23 mouse cellular contexts compared by ENCODE assay signal in the genomic region with DNA sequence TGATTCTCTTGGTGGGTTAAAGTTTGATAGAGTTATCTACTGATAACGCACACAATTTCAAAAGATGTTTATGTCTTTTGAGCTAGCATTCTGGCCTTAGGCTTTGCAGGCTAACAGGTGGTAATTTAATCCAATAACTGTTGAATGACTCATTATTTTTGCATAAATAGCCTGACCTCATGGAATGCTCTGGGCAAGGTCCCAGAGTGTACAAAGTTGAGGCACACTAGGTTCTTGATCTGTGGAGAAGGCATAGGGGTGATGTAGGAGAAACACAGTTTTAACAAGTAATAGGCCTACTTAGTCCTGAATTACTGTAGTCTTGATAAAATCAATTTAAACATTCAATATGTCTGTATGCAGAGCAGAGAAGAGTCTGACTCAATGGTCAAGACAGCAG. TPM values are rescaled to one million over a fixed set of nuclear protein-coding genes. Genes with fewer than 3 reads are reported as not detected.
"Had no signal": no experiment of that assay in that cellular context is flagged by ENCODE, and none has a peak within 500 bp of the region (broad histone marks: within the 10 kb centered on the region; RNA-seq: fewer than 3 reads in every experiment).

No protein-coding gene starts in this region.

- H3K9me3 ChIP-seq: liver, embryonic 15.5 days; lung, embryonic 15.5 days; megakaryocyte, embryonic 14.5 days; midbrain, embryonic 13.5 days; midbrain, embryonic 15.5 days; neural tube, embryonic 12.5 days had no signal

- ATAC-seq: liver, postnatal 0 days; lung, postnatal 0 days; midbrain, embryonic 13.5 days; midbrain, embryonic 15.5 days had no signal

- H3K27me3 ChIP-seq: liver, embryonic 15.5 days; lung, embryonic 15.5 days; megakaryocyte, embryonic 14.5 days; midbrain, embryonic 13.5 days; midbrain, embryonic 15.5 days; neural tube, embryonic 12.5 days had no signal

- H3K36me3 ChIP-seq: liver, embryonic 15.5 days; lung, embryonic 15.5 days; midbrain, embryonic 13.5 days; midbrain, embryonic 15.5 days; neural tube, embryonic 12.5 days had no signal

- H3K9ac ChIP-seq: liver, embryonic 15.5 days; liver, postnatal 0 days; lung, embryonic 15.5 days; midbrain, embryonic 13.5 days; midbrain, embryonic 15.5 days; neural tube, embryonic 12.5 days had no signal

- H3K4me2 ChIP-seq: liver, embryonic 15.5 days; lung, embryonic 15.5 days; midbrain, embryonic 11.5 days; midbrain, embryonic 13.5 days; midbrain, embryonic 15.5 days; neural tube, embryonic 12.5 days had no signal

- H3K27ac ChIP-seq: liver, embryonic 15.5 days; lung, embryonic 15.5 days; macrophage; midbrain, embryonic 13.5 days; midbrain, embryonic 15.5 days; neural tube, embryonic 12.5 days had no signal

- H3K4me1 ChIP-seq: liver, embryonic 15.5 days; lung, embryonic 15.5 days; megakaryocyte, embryonic 14.5 days; midbrain, embryonic 13.5 days; midbrain, embryonic 15.5 days; neural tube, embryonic 12.5 days had no signal

- H3K4me3 ChIP-seq: liver, embryonic 15.5 days; lung, embryonic 15.5 days; megakaryocyte, embryonic 14.5 days; midbrain, embryonic 13.5 days; midbrain, embryonic 15.5 days; neural tube, embryonic 12.5 days had no signal

- DNase-seq: liver, postnatal 0 days; lung, adult 2 months; lung, postnatal 14 days; lung, postnatal 36 days; right cerebral cortex, postnatal 14 days; thymus, adult 18-20 months; thymus, postnatal 25 days; thymus, postnatal 4 days had no signal

RNA-seq across cellular contexts. Expression of a gene that starts 20.4 kb away (rescaled TPM):
- polyA plus RNA-seq: liver, embryonic 15.5 days; lung, adult 2 months; macrophage; urinary bladder, adult 2 months had no signal

RNA-seq across cellular contexts. Expression of a gene that starts 22.8 kb away (rescaled TPM):
- polyA plus RNA-seq: liver, embryonic 15.5 days; liver, postnatal 0 days; lung, adult 2 months; lung, embryonic 15.5 days; lung, postnatal 0 days; macrophage; midbrain, embryonic 11.5 days; midbrain, embryonic 13.5 days; midbrain, embryonic 15.5 days; midbrain, postnatal 0 days; neural tube, embryonic 12.5 days; neural tube, embryonic 14.5 days; spleen, adult 2 months; stomach, embryonic 14.5 days; thymus, postnatal 0 days; urinary bladder, adult 2 months had no signal

RNA-seq across cellular contexts. Expression of a gene that starts 33.8 kb away (rescaled TPM):
- polyA plus RNA-seq: liver, embryonic 15.5 days; liver, postnatal 0 days; lung, adult 2 months; lung, embryonic 15.5 days; lung, postnatal 0 days; macrophage; midbrain, embryonic 11.5 days; midbrain, embryonic 13.5 days; midbrain, embryonic 15.5 days; midbrain, postnatal 0 days; neural tube, embryonic 12.5 days; neural tube, embryonic 14.5 days; spleen, adult 2 months; stomach, embryonic 14.5 days; thymus, postnatal 0 days; urinary bladder, adult 2 months had no signal

RNA-seq across cellular contexts. Expression of a gene that starts 47.1 kb away (rescaled TPM):
- polyA plus RNA-seq: liver, embryonic 15.5 days; liver, postnatal 0 days; lung, adult 2 months; lung, embryonic 15.5 days; lung, postnatal 0 days; macrophage; midbrain, embryonic 11.5 days; midbrain, embryonic 13.5 days; midbrain, embryonic 15.5 days; midbrain, postnatal 0 days; neural tube, embryonic 12.5 days; neural tube, embryonic 14.5 days; spleen, adult 2 months; stomach, embryonic 14.5 days; thymus, postnatal 0 days; urinary bladder, adult 2 months had no signal
